Mouse (Mus musculus) midbrain, postnatal 0 days (tissue): Measurements from ENCODE around the gene Gtpbp2. TPM values are rescaled to one million over a fixed set of nuclear protein-coding genes. Genes with fewer than 3 reads are reported as not detected.

Experiments
- ATAC-seq: fragments of 200-750 bp; cut with Nextera tagmentation; 2 replicates; pipeline ENCODE4 v1.8.0; 2017; ENCODE audit warnings: moderate number of reproducible peaks, mild to moderate bottlenecking, moderate TSS enrichment, moderate library complexity; ENCODE audit not compliant: low FRiP score
- DNase-seq: peaks from one replicate; pipeline ENCODE4 v3.0.0-alpha.2; 2015; ENCODE audit warnings: low spot score
- H3K27ac ChIP-seq: fragments of 300-500 bp; sonication (generic); 2 replicates; pipeline ENCODE4 v1.5.1; 2014; ENCODE audit warnings: low read depth, mild to moderate bottlenecking, low read length, mixed read lengths
- H3K27me3 ChIP-seq: fragments of 300-500 bp; sonication (generic); 2 replicates; pipeline ENCODE4 v1.6.1; 2014; ENCODE audit warnings: low read length, control low read depth, mixed read lengths; ENCODE audit not compliant: insufficient read depth
- H3K36me3 ChIP-seq: fragments of 300-500 bp; sonication (generic); 2 replicates; pipeline ENCODE4 v1.6.1; 2014; ENCODE audit warnings: low read length, control low read depth, mixed read lengths; ENCODE audit not compliant: insufficient read depth
- H3K4me1 ChIP-seq: fragments of 300-500 bp; sonication (generic); 2 replicates; pipeline ENCODE4 v1.6.1; 2014; ENCODE audit warnings: mild to moderate bottlenecking, control low read depth, antibody characterized with exemption, low read length, mixed read lengths; ENCODE audit not compliant: insufficient read depth
- H3K4me2 ChIP-seq: fragments of 300-500 bp; sonication (generic); 2 replicates; pipeline ENCODE4 v1.6.1; 2014; ENCODE audit warnings: low read depth, mild to moderate bottlenecking, low read length, mixed read lengths; ENCODE audit not compliant: poor library complexity, severe bottlenecking
- H3K4me3 ChIP-seq: fragments of 300-500 bp; sonication (generic); 2 replicates; pipeline ENCODE4 v1.5.1; 2014; ENCODE audit warnings: low read depth, mild to moderate bottlenecking, low read length, moderate library complexity
- H3K9ac ChIP-seq: fragments of 300-500 bp; sonication (generic); replicated peaks from 2 replicates; pipeline ENCODE4 v1.6.1; 2014; ENCODE audit warnings: mild to moderate bottlenecking, low read length, moderate library complexity, mixed read lengths; ENCODE audit not compliant: poor library complexity, severe bottlenecking
- H3K9me3 ChIP-seq: fragments of 300-500 bp; sonication (generic); 2 replicates; pipeline ENCODE4 v1.6.1; 2016; ENCODE audit warnings: low read length, control low read depth
- CTCF ChIP-seq: IDR thresholded peaks from 2 replicates; pipeline ENCODE4 v1.5.1; 2016; ENCODE audit warnings: antibody characterized with exemption, mild to moderate bottlenecking
- WGBS: fragments of 180-500 bp; shearing (Covaris S2); extraction: QIAGEN DNeasy Blood & Tissue Kit; methylation state at CpG from one replicate; pipeline ENCODE4 v1.1.7; 2014; 5-methylcytosine and 5-hydroxymethylcytosine counted together
- polyA plus RNA-seq: library from polyadenylated mRNA; unstranded; fragments of >200 nt; fragmentation: Nextera tagmentation; extraction: Ambion mirVana; gene quantifications from 2 replicates; pipeline ENCODE4 v1.2.1, GENCODE M21; 2015
- total RNA-seq: library from RNA; depleted of rRNA; stranded (reverse); fragments of >200 nt; gene quantifications from 2 replicates; pipeline ENCODE4 v1.2.3, GENCODE M21; 2014

Gene Gtpbp2
- total and polyA plus RNA-seq, 2 experiments from 2014 or later: 25.9 to 82.2 TPM

- TF ChIP-seq CTCF: no peak
- H3K4me1 ChIP-seq: no peaks in the 10 kb centered on the region
- WGBS: 93% methylated on average over 10 of the region's 10 CpGs
- H3K36me3 ChIP-seq: peaks cover 43% of the 10 kb centered on the region
- H3K27ac ChIP-seq: no peak overlapping the region
- H3K9me3 ChIP-seq: no peaks in the 10 kb centered on the region
- no peak overlapping the region for H3K4me3 ChIP-seq
- no peaks in the 10 kb centered on the region for H3K27me3 ChIP-seq
- ATAC-seq (no peak), DNase-seq (no peak)
- H3K9ac ChIP-seq: no peak overlapping the region
- H3K4me2 ChIP-seq: no peak overlapping the region
Observed at GRCm38 (mm10) chr17:46119641-46120040, 41.2 kb upstream of the Gtpbp2 start.

- H3K9ac ChIP-seq: no peak overlapping the region
- H3K36me3 ChIP-seq: peaks cover 73% of the 10 kb centered on the region
- no peak for TF ChIP-seq CTCF
- no peaks in the 10 kb centered on the region for H3K4me1 ChIP-seq
- ATAC-seq (no peak), DNase-seq (no peak)
- no peaks in the 10 kb centered on the region for H3K27me3 ChIP-seq
- H3K27ac ChIP-seq: no peak overlapping the region
- WGBS: 100% methylated on average over 4 of the region's 4 CpGs
- H3K4me3 ChIP-seq: no peak overlapping the region
- H3K9me3 ChIP-seq: no peaks in the 10 kb centered on the region
- no peak overlapping the region for H3K4me2 ChIP-seq
Observed at GRCm38 (mm10) chr17:46122791-46123190, 38.0 kb upstream of the Gtpbp2 start.

DNA sequence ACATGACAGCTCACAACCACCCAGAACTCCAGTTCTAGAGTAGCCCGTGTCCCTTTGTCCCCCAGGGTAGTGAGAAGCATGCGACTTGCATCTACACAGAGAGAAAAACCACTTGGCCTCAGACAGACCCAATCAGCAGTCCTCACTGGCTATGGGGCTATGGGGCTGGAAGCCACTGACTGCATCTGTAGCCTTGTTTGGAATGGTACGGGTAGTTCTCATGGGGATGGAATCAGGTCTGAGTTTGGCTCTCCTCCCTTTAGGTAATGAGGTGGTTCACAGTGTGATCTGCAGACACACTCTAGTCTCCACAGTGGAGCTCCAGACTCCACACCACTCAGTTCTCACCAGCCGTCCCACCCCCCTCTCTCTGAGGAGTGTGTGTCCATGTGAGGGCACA lies 37.5 kb upstream of the Gtpbp2 start:
- H3K36me3 ChIP-seq: peaks cover 73% of the 10 kb centered on the region
- H3K9ac ChIP-seq: no peak overlapping the region
- H3K4me3 ChIP-seq: no peak overlapping the region
- whole genome bisulfite sequencing: 96% methylated on average over 4 of the region's 4 CpGs
- ATAC-seq (no peak), DNase-seq (no peak)
- no peaks in the 10 kb centered on the region for H3K9me3 ChIP-seq
- H3K4me1 ChIP-seq: no peaks in the 10 kb centered on the region
- no peak overlapping the region for H3K4me2 ChIP-seq
- H3K27me3 ChIP-seq: no peaks in the 10 kb centered on the region
- TF ChIP-seq CTCF: no peak
- H3K27ac ChIP-seq: no peak overlapping the region

GRCm38 (mm10) chr17:46123953-46124700 lies 36.7 kb upstream of the Gtpbp2 start:
- H3K27me3 ChIP-seq: no peaks in the 10 kb centered on the region
- DNase-seq (no peak), ATAC-seq (no peak)
- no peak overlapping the region for H3K4me3 ChIP-seq
- H3K9me3 ChIP-seq: no peaks in the 10 kb centered on the region
- H3K4me1 ChIP-seq: no peaks in the 10 kb centered on the region
- peaks cover 77% of the 10 kb centered on the region for H3K36me3 ChIP-seq
- no peak for TF ChIP-seq CTCF
- WGBS: 92% methylated on average over 12 of the region's 12 CpGs
- no peak overlapping the region for H3K27ac ChIP-seq
- H3K4me2 ChIP-seq: no peak overlapping the region
- no peak overlapping the region for H3K9ac ChIP-seq

DNA sequence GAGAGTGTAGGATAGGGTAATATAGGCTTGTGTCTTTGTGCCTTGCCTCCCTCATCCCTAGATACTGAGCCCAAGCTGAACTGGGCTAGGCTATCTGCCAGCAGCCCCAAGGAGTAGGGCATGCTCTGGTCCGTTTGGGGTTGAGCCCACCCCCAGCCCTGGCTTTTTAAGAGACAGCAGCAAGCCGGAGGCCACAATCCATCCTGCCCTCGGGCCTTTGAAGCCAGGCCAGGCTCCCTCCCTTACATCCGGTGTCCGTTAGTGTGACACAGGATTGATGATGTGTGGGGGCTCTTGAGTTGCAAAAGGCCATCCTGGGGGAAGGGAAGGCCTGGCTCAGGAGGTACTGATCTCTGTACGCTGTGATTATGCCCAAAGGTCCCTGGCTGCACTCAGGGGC lies 34.2 kb upstream of the Gtpbp2 start:
- ATAC-seq: no peak
- 88% methylated on average over 6 of the region's 6 CpGs for WGBS
- TF ChIP-seq CTCF: no peak
- Histone ChIP-seq H3K27me3 (no peaks in the 10 kb centered on the region), H3K36me3 (peaks cover 82% of the 10 kb centered on the region), H3K4me1 (no peaks in the 10 kb centered on the region), H3K27ac (no peak overlapping the region), H3K4me3 (no peak overlapping the region), H3K4me2 (no peak overlapping the region), H3K9me3 (no peaks in the 10 kb centered on the region), H3K9ac (no peak overlapping the region)
- DNase-seq: no peak

GRCm38 (mm10) chr17:46127814-46128493 lies 32.9 kb upstream of the Gtpbp2 start:
- Histone ChIP-seq H3K36me3 (peaks cover 76% of the 10 kb centered on the region), H3K4me3 (no peak overlapping the region), H3K27ac (no peak overlapping the region), H3K27me3 (no peaks in the 10 kb centered on the region), H3K9ac (no peak overlapping the region), H3K4me2 (no peak overlapping the region), H3K9me3 (no peaks in the 10 kb centered on the region), H3K4me1 (no peaks in the 10 kb centered on the region)
- ATAC-seq: no peak
- 79% methylated on average over 6 of the region's 6 CpGs for WGBS
- no peak for DNase-seq
- TF ChIP-seq CTCF: no peak
